Mouse (Mus musculus) kidney, postnatal 10 days (tissue): ENCODE measurements at regions not wholly inside any gene's neighbourhood (a gene's known extent, or its start where the extent isn't known, plus 50 kb on each side); places are given as distances from the start of the nearest gene placed in this dataset.

Experiments
- DNase-seq: peaks from one replicate; pipeline ENCODE4 v3.0.0; 2021; ENCODE audit warnings: mixed read lengths

DNA sequence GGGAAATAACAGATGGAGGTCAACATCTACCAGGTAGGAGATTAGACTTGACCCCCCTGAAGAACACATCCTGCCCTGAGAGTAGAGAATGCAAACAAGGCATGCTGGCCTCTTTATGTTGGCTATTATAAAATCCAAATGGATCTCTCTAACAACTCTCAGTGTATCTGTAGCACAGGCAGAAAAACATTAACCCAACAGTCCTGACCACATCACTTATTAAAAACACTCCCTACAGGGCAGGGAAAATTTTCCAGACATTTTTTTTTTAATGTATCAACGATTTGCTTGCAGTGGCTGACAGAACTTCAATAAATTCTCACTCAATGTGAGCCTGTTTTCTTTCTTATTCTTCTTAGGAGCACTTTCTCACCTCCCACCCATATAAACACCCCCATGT, 511.4 kb downstream of the Cdk5rap2 start:
- no peak for DNase-seq

DNA sequence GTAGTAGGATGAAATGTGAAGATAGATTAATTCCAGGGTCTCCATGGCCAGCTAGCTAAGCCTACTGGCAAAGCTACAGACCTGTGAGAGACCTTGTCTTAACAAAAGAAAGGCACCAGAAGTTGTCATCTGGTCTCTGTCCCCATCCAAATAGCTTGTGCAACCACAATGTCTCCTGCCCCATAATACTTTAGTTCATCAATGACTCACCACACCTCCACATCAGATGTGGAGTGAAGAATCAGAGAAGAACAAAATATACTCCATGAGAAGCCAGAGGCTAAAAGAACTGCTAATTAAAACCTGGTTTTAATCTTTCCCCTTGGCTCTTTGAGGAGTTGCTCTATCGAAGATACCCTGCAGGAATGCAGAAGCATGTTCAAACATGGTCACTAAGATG, 514.1 kb downstream of the Cdk5rap2 start:
- no peak for DNase-seq

DNA sequence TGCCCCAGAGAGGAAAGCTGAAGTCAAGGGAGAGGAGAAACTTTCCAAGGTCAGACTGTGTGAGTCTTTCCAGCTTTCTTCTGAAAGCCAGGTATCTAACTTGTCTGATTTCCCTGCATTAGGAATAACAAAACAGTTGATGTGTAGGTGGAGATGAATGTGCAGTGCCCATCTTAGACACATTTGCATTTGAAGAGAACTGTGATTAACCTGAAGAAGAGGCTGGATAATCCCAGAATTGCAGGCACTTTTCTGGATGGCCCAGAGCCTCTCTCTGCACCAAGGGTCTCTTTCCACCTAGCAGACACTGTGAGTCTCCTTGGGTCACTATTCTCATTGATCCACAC, 517.4 kb downstream of the Cdk5rap2 start:
- DNase-seq, result no peak

DNA sequence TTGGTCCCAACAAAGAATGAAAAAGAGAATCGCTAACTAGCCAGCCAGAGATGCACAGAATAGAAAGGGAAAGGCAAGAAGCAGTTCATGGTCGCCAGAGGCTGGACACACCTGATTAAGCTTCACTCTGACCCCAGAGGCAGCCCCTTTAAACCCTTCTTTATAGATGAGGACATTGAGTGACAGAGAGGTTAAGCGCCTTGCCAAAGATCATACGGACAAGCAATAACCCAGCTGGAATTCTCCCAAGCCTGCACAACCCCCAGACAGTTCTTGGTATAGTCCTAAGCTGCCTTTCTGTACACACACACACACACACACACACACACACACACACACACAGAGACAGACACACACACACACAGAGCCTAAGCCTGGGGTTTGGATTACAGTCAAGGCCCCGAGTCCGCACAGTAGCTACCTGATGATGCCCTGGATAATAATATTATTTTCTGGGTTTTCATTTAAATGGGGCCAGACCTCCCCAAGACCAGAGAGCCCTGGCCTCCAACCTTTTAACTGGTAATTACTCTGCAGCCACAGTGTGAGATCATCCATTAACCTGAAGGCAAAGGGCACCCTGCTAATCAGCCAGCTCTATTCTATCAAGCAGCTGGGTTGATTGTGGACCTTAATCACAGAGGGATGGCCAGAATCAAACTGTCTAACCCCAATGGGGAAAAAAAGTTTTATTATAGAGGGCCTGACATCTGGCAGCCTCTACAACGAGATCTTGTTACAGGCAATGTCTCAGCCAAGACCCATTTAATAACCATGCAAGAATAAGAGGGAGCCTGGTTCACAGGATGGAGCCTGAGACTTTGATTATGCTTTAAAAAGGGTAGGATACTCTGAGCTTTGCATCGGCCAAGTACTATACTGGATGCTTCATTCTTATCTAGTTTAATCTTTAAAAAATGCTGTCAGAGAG, 518.1 kb downstream of the Cdk5rap2 start:
- DNase-seq, result peak; percentile 30

DNA sequence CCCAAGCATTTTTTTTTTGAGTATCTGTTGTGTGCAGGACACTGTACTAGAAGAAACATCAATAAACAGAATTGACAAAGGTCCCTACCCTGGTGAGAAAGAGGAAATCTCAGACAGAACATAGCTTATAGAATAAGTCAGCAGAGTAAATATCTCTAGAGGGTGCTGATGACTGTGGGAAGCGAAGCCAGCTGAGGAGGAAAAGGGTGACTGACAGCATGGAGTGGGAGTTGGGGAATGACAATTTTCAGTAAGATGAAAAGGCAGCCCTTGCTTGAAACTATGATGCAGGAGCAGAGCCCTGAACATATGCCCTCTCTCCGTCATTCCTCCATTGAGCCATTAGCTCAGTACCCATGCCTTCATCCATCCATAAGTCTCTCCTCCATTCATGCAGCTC, 519.6 kb downstream of the Cdk5rap2 start:
- DNase-seq, result no peak

DNA sequence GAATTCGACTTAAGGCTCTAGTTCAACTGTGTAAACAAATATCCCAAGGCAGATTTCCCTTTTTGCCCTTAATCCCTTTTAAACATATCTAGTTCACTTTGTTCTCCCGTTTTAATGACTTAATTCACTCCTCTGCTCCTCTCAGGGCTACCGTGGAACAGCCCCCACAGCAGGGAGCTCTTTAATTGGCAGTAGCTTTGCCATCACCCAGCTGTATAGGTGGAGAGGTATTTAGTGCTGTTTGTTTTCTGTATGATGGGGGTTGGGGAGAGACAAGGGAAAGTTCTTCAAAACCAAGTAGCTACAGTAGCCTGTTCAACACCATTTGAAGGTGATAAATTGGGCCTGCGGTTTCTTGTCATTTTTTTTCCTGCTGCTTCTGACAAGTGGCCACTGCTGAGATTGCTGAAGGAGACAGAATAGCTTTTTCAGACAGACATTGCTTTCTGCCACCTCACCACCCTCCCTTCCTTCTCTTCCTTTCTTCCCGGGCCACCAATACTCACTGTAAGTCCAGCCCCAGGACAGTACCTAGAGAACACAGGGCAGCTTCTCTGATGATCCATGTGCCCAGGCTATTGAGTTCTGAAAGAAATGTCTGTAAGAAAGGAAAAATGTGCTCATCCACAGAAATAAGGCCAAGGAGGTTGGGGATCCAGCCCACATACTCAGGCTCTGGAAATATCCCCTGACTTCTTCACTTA, 520.2 kb downstream of the Cdk5rap2 start:
- no peak for DNase-seq

DNA sequence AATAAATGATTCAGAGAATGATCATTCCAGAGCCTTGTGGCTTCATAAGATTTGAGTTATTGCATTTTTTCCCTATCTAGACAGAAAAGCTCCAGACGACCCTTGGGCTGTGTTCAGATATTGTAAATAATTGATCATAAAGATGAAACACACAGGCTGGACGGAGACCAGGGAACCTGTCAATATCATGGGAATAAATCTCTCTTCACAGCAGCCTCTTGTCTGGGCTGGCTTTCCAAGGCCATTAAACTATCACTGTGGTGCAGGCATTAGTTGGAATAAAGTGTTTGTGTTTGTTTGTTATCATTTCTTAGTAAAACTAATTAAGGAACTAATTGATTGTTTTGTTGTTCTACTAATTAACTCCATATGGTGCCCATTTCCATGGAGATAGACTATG, 533.5 kb downstream of the Cdk5rap2 start:
- no peak for DNase-seq

DNA sequence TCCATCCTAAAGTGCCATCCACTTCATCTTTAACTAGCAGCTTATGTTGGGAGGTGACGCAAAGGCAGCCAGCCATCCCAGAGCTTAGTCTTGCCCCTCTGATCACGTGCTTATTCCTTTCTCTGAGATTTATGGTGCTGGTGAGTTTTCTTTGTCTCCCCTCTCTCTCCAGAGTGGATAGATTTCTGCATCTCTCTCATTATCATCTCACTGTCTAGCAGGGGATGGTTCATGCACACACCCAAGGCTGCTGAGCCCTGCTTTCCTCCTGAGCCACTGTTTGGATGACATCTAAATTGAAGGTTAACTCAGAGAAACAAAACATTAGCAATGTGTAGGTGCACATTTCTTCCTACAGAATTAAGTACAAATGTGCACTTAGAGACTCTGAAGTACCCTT, 539.6 kb downstream of the Cdk5rap2 start:
- no peak for DNase-seq

DNA sequence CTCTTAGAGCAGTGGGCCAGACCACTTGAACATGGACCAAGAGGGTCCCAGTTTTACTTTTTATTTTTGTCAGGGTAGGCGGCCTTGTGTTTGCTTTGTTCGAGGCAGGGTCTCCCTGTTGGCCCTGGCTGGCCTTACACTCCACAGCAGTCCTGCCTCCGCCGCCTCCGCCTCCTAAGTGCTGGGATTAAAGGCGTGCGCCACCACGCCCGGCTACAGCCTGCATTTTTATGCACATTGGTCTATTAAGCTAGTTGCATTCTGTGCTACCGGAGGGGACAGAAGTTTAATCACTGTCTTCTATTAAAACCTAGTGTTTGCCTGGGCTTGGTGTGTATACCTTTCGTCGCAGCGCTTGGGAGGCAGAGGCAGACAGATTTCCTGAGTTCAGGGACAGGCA, 555.2 kb downstream of the Cdk5rap2 start:
- no peak for DNase-seq

DNA sequence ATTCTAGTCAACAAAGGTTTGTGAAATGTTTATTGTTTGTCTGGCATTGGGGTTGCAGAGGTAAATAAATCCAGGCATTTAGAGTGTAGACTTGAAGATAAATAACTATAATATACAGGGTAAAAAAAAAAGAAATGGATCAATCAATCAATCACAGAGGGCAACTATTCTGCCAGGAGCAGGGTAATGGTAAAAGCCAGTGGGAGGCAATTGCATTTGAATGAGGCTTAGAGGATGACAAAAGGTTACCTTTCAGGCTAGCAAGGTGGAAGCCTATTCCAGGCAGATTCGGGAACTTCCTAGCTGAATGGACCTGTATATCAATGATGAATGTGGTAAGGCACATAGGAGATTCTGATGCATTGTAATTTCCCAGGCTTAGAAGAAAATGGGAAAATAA, 557.6 kb downstream of the Cdk5rap2 start:
- DNase-seq, result no peak

DNA sequence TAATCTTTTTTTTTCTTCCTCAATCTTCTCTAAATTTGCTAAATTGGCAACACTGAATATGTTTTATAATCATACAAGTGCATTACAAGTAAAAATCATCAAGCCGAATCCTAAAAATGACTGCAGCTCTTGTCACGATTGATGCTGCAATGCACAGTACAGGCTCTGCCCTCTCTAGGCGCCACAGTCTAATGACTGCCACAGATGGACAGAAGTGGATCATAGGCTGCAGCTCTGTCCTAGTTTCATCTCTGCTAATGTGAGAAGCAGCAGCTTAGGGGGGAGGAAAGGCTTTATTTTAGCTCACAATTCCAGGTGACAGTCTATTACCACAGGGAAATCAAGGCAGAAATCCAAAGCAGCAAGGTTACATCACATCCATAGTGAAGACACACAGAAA, 560.8 kb downstream of the Cdk5rap2 start:
- no peak for DNase-seq

DNA sequence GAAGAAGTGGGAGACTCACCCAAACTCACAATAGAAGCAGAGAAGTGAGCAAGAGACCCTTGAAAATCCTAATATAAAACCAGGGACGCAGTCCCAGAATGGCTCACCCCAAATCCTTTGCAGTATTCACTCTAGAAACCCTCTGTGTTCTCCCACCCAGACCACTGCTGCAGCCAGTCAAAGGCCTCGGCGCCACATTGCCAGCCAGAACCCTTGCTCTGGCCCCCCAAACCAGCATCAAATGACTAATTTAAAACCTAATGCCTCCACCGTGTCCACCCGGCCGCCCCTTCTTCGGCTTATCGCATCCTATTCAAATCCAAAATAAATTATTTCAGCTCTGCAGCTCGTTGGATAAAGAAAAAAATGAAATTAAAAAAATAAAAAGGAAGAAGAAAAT, 570.4 kb downstream of the Cdk5rap2 start:
- no peak for DNase-seq

DNA sequence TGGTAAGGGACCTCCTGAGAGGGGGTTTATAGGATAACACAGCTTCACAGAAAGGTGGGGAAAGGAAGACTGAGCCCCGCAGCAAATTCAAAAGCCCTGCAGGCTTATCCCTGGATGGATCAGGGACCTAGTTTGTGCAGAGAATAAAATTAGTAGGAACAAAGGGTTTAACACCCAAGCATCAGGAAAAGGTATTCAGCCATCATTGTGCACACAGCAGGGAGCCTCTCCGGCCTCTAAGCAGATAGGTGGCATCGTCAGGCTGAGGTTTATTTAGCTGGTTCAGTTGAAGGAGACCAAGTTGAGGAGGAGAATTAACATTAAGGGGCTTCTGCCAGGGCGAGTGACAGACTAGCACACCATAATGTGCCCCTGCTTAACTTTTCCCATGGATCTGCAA, 571.3 kb downstream of the Cdk5rap2 start:
- no peak for DNase-seq

DNA sequence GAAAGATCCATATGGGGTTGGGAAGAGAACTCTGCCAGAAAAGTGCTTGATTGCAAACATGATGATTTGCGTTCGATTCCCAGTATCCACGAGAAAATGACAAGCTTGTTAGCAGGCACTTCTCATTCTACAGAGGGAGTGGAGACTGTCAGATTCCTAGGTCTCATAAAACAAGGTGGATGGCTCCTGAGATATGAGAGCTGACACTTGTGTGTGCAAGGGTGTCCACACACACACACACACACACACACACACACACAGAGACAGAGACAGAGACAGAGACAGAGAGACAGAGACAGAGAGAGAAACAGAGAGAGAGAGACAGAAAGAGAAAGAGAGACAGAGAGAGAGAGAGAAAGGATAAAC, 585.4 kb downstream of the Cdk5rap2 start:
- DNase-seq, result no peak

DNA sequence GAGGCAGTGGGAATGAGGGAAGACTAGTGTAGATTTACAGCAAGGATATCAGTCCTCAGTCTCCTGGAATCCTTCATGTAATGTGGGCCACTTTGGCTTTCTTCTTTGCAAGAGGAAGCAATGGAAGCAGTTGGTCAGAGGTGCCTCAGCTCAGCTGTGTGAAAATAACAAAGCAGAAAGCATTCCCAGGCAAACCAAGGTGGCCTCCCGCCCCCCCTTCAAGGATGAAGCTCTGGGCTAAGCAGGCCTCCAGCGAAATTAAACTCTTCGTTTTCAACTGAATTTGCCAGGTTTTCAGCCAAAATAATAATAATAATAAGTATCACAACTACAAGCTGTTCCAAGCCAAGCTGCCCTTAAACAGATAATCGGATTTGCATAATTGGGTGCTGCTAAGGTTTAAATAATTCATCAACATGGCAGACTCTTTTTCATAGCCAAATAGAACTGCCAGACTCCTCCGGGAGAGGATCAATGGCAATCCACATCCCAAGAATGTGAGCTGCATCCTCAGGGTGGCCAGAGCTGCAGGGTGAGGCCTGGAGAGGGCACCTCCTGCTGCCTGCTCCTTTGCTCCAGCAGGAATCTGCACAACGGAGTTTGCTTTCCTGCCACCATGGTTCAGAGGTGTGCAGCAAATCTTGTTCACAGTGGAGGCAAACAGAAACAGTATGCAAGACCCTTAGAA, 585.9 kb downstream of the Cdk5rap2 start:
- no peak for DNase-seq

DNA sequence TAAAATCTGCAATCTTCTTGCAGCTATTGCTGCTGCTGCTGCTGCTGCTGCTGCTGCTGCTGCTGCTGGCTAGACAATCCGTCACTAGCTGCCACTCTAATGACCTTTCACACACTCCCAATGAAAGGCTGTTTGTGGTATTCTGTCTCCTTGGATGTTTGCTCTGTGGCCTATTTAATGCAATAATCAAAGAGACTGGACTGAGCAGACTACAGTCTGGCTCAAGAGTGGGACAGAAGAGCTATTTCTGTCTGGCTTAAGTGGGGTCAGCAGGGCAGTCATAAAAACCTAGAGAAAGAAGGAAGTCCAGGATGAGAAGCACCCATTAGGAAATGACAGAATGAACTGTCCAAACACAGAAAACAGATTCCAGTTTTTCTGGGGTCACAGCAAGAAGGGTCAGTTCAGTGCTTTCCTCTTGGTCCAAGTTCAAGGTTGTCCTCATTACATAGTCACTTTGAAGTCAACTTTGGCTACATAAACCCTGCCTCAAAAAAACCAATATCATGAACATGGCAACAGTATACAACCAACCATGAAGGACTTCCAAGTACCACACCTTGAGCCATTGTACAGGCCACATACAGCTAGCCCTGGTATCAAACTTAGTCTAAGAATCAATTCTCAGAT, 586.8 kb downstream of the Cdk5rap2 start:
- DNase-seq, result peak; percentile 40

DNA sequence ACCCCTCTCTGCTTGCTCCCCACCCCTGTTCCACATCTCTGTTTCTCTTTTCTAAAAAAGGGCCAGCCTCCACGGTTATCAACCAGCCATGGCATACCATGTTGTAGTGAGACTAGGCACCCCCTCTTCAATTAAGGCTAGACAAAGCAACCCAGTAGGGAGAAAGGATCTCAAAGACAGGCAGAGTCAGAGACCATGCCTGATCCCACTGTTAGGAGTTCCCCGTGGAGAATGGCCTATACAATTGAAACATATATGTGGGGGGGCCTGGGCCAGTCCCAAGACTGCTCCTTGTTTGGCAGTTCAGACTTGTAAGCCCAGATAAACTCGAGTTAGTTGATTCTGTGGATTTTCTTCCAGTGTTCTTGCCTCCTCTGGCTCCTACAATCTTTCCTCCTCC, 591.4 kb downstream of the Cdk5rap2 start:
- no peak for DNase-seq

DNA sequence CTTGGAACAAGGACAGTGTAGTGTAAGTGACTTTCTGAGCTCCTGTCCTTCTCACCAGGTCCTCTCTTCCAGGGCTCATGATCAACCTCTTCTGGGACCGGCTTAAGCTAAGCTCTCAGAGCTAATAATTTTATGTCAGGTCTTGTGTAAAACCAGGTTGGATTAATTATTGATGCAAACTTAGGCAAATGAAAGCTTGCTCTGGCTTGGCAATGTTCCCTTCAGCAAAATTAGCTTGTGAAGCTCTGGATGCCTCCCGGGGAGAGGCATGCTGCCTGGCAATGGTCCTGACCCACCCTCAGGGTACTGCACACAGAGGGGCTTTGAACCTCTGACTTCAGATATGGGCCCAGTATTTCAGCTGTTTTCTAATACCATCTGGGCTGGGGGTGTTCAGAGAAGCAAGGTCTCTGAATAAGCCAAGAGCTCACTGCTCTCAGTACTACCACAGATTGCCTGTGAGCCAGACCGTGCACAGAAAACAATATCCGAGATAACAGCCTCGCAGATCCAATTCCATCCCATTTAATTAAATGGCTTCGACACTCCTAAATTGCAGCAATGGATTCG, 624.7 kb downstream of the Cdk5rap2 start:
- no peak for DNase-seq

DNA sequence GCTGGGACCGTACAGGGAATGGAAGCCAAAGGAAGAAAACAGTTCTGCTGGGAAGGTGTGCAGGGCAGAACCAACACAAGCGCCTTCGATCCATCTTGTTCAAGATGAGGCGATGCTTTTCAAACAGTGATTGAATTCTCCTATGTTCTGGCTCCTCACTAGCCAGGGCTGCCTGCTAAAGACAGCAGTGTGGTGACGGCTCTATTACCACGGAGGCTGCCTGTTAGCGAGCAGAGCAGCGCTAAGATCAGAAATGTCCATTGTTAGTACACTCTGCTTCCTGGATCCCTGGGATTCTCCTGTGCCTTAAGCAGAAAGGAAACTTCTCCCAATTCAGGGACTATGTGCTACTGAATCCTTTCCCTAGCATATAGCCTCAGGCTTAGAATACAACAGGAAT, 629.0 kb downstream of the Cdk5rap2 start:
- no peak for DNase-seq

DNA sequence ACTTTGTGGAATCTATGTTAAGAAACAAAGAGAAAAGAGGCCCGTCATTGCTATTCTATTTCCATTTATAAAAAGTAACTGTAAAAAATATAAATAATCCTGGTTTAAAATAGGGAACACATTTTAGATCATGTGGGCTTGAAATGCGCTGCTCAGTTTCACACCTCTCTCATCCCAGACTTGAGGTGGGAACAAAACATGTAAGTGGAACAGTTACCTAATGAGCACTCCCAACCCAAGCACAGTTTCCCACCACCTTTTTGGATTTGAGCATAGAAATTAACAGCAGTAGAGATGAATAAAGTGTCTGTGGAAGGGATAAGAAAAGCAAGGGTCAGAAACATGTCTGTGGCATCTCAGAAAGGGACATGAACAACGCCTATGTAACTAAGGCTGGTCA, 648.4 kb downstream of the Cdk5rap2 start:
- DNase-seq, result no peak

DNA sequence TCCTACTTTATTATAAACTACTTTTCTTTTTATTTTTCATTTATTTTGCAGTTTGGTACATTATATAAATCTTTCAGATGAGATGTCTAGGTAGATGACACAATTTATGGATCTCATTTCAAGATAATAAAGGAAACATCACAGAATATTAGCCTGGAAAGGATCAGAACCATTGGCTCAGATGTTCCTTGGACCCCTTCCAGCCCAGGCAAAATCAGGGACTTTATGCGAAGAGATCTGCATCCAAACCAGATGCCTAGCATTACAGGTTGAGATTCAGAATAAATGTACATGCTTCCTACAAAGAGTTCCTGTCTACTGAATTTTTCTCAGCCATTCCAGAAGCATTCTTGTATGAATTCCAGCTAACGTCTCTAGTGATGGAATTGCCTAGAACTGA, 650.6 kb downstream of the Cdk5rap2 start:
- no peak for DNase-seq

DNA sequence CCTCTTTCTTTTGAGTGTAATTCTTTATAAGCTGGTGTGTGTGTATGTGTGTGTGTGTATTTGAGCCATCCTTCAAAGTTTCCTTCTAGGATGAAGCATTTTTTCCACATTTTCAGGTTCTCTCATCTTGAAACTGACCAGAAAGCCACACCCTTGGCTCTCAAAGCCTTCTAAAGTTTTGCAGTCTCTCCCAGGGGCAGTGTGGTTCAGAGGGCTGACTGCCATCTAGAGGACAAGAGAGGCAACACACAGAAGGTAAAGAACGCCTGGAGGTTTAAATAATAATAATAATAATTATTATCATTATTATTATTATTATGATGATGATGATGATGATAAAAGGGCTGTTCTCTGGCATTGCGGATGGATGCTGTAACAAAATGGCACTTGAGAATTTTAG, 655.7 kb downstream of the Cdk5rap2 start:
- DNase-seq, result peak; percentile 10

DNA sequence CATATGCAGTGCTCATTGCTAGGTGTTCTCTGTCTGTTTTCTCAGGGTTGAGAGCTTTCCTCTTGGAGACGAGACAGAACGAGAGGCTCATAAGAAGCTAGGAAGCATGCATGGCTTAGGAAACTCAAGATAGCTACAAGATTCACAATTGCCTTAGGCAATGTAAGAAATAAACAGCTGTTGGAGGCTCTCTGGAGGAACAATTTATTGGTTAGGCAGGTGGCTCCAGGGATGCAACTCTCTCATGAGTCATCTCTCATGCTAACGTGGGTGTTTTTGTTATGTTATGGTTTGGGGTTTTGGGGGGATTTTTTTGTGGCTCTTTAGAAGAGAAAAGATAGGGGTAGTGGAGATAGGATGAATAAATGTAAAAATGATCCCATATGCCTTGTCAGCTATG, 657.2 kb downstream of the Cdk5rap2 start:
- no peak for DNase-seq
